Mouse (Mus musculus) mature B cell (primary cell): ENCODE data around the gene Lgalsl.

ENCODE experiments used
- in situ Hi-C: fragments of 300-500 bp; cut with MboI; formaldehyde crosslinking; loops from 2 replicates; pipeline ENCODE4 v1.14.3; 2019

Gene Lgalsl

DNA sequence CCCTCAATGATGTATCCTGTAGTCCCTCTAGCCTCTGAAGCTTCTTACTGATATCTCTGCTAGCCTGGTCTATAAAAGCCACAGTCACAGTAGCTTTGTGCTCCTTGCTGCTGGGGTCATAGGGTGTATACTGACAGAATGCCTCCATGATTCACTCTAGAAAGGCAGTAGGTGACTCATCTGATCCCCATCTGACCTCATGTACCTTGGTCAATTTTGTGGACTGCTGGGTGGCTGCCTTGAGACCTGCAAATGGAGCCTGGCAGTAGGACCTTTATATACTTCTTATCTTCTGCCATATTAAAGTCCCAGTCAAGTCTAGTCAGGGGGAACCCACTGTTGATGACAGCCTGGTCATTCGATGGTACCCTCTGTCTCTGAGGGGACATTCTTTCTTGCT, 47.4 kb downstream of the Lgalsl start:
- in situ Hi-C loops: loop anchor here (25.0 kb wide), 2 partner anchors 404 to 679 kb away; no protein-coding TSS in a partner anchor

DNA sequence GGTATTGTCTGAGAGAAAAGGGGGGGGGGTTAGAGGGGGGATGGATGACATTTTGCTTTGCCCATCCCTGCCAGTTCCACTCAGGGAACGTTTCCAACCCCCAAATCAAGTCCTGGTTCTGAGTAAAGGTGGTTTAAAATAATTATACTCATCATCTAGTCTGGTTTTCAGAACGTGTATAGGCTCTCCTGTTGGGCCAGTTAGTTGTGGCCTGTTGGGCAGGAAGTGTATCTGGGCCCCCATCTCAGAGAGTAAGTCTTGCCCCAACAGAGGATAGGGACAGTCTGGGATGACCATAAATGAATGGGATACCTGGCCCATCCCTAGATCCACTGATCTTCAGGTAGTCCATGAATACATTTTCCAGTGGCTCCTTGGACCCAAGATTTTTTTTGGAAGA, 48.2 kb downstream of the Lgalsl start:
- in situ Hi-C loops: loop anchor here (25.0 kb wide), 2 partner anchors 405 to 680 kb away; no protein-coding TSS in a partner anchor

DNA sequence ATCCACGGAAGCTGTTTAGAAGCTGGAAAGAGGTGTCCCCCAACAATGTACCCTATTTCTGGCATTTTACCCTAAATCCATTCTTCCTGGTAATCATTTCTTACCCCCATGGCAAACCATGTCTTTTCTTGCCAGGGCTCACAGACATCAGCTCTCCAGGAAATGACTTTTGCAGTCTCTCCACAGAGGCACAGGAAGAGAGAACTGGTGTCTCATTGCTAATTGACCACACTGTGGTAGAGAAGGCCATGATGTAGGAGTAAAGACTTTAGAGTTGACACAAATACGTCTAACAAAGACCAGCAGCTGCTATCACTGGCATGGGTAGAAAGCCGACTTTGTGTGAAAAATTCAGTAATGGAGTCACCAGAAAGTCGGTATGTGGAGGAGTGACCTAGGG, 50.5 kb downstream of the Lgalsl start:
- in situ Hi-C loops: loop anchor here (25.0 kb wide), 2 partner anchors 407 to 682 kb away; no protein-coding TSS in a partner anchor

GRCm38 (mm10) chr11:20778861-20779563, 51.8 kb downstream of the Lgalsl start:
- in situ Hi-C loops: loop anchor here (25.0 kb wide), 2 partner anchors 408 to 683 kb away; no protein-coding TSS in a partner anchor

- in situ Hi-C loops: loop anchor here (25.0 kb wide), 2 partner anchors 409 to 684 kb away; no protein-coding TSS in a partner anchor
These were observed 52.6 kb downstream of the Lgalsl start for GRCm38 (mm10) chr11:20778298-20778697.

GRCm38 (mm10) chr11:20776668-20777067, 54.2 kb downstream of the Lgalsl start:
- in situ Hi-C loops: loop anchor here (25.0 kb wide), 2 partner anchors 411 to 686 kb away; no protein-coding TSS in a partner anchor
